Mouse (Mus musculus) retina, postnatal 1 day (tissue): ENCODE measurements around the gene Akap6.
A peak's percentile ranks its signal among the peaks of the same experiment; 100 is the strongest.

Experiments
- DNase-seq: peaks from one replicate; pipeline ENCODE4 v3.0.0-alpha.2; 2012

Gene Akap6

GRCm38 (mm10) chr12:52699146-52699545 lies at the start of gene Akap6:
Gene Akap6 (plus strand): TSS chr12:52699383.
- peak; percentile 93 for DNase-seq

GRCm38 (mm10) chr12:52662907-52663790 lies 36.0 kb upstream of the Akap6 start:
- no peak for DNase-seq

- DNase-seq: no peak
These were observed 34.2 kb upstream of the Akap6 start for GRCm38 (mm10) chr12:52664944-52665343.

- peak; percentile 92 for DNase-seq
These were observed 27.7 kb upstream of the Akap6 start for GRCm38 (mm10) chr12:52671436-52671835.

- no peak for DNase-seq
These were observed 27.2 kb upstream of the Akap6 start for GRCm38 (mm10) chr12:52671943-52672342.

DNA sequence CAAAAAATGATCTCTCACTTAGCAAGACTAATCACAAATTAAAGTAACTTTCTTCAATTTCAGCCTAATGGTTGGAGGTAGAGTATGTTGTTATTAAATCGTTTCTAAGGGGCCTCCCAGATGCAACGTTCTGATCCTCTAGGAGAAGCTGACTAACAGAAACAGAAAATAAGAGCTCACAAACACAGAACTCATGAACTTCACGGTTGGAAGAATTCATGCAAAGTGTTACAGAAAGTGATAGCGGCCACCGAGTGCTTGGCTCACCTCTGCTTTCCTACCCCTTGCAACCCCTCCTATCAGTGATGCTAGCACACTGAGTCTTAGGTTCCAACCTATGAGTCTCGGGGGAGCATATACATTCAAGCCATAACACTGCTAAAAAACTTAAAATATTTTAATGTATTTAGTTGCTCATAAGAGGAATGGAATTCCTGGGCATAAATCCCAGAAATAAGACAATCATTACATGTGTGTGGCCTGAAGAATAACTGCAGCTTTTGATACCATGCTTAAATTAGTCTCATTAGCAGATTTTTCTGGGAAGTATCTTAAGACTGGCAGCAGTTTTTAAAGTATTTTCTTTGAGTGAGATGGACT lies 25.7 kb upstream of the Akap6 start:
- DNase-seq: no peak

- peak; percentile 30 for DNase-seq
These were observed 24.2 kb upstream of the Akap6 start for GRCm38 (mm10) chr12:52675010-52675409.

DNA sequence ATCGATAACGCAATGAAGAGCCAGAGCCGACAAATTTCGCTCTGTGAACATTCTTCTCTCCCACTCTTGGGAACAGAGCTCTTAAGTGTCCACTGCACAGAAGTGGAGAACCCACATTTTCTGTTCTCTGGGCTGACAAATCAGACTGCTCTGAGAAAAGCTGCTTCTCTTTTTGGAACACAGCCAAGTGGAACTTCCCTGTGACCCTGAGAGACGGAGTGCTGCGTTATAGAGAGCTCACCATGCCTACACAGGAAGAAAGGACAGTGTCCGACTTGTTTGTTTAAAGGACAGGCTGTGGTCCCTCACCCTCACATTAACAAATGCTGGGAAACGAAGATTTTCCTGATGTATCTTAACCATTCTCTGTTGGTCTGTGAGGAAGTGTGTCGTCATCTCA lies 11.8 kb upstream of the Akap6 start:
- DNase-seq: peak; percentile 39

- no peak for DNase-seq
These were observed 10.5 kb upstream of the Akap6 start for GRCm38 (mm10) chr12:52688712-52689111.

DNA sequence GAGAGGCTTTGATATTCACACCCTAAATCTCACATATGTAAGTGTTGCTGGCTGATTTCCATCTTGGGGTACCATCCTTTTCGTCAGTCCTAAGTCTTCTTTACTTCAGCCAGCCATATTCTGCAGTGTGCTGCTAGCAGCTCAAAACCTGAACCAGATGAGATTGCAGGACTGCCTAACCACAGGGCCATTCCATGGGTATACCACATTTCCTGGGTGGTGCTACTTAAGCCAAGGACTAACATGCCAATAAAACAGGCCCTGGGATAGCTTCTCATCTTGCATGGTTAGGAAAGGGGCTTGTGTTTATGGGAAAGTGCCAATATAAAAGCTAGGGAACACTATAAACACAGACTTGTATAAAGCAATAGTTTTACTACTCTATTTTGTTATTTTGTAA lies 7.6 kb upstream of the Akap6 start:
- no peak for DNase-seq

DNA sequence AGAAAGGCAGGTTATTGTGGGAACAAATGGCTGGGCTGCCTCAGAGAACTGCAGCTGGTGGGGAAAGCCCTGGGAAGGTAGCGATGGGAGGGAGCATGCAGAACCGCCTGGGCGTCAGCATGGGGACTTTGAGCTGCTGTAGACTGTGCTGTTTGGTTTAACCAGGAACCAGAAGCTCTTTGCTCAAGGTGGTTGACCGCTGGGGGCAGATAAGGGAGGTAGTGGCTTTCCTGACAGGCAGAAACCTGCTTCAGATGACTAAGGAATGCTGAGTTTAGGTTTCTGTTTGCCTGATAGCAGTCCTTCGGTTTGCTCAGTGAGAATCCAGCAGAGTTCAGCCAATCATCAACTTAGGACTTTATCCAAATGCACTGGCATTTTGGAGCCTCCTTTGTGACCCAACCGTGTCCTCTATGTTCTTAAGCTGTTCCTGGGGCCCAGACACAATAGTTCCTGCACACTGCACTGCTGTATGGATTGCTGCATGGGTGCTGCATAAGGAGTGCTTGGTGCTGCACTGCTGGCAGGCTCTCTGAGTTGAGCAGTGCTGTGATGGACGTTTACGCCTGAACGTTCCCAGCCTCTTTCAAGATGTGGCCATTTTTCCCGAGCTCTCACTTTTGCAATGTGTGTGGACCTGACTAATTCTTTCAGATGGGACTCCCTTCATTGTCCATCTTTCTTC lies 6.8 kb upstream of the Akap6 start:
- no peak for DNase-seq

DNA sequence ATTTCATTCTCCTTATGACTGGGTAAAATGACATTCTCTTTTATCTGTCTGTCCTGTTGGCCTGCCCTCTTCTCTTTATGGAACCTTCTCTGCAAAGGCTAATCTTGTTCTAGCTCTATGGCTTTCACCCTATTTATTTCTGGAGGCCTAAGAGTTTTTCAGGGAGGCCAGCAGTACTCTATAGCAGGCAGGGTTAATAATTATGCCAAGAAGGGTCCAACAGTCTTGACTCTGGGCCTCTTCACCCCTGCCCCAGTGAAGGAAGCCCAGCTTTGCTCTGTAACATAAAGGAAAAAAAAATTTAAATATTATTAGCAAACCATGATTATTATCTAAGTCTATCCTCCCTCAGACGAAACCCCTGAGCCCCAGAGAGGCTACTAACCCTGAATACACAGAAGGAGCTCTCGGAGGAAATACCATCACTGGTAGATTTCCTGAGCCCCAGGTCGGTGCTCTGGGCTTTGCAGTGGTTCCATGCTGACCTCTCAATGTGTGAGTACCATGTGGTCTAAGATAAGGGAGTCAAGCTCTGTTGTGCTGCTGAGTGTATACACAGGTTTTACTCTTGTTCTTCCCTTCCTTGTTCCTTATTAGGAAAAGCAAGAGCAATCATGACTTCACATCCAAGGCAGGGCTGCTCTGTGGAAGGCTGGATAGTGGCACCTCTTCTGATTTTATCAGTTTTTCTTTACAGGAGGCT lies 1.6 kb upstream of the Akap6 start:
- no peak for DNase-seq

DNA sequence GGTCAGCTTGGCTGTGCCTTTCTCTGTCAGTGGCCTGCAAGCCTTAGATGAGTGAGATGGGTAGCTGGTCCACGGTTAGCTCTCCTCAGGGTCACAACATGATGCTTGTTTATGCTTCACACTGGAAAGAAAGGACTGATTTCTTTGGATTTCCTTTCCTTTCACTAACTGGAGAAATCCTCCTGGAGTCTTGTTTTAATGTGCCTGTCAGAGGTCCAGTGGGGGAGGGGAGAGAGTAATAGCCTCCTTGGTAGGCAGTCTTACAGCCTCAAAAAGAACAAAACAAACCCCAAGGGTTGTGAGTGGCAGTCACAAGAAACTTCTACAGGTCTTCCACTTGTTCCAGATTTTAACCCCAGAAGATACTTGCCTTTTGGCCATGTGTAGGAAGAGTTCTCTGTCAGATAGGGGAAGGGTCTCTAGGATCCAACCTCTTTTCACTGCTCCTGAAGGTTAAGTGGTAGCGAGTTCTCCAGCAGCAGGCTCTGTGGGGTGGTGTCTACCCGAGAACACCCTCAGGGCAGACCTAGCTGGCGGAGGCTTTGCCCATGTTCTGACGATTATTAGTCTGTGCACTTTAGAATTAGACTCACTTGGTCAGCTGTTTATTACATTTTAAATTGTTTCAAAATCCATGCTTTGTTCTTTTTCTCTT lies 780 bp upstream of the Akap6 start:
- peak; percentile 34 for DNase-seq

- DNase-seq: peak; percentile 56
These were observed 946 bp downstream of the Akap6 start for GRCm38 (mm10) chr12:52699961-52700696.

DNA sequence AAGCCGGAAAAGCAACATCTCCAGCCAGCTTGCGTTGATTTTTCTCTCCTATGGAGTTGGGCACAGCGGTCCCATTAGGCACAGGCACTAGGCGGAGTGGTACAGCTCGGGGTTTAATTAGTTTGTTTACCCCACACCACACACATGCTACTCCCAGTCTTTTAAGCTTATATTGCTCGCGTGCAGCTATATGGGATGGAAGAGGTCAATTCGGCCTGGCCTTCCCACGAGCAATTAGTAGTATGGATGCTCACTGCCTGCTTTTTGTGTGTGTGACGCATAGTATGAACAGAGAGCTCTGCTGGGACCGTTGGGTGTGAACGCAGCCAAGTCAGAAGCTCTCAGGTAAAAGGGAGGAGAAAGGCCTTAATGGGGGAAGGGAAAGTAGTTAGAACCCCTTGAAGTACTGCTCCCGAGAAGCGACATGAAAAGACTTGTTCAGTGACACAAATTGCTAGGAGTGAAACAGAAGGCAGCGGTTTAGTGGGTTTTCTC lies 1.6 kb downstream of the Akap6 start:
- peak; percentile 64 for DNase-seq

- peak; percentile 54 for DNase-seq
These were observed 2.0 kb downstream of the Akap6 start for GRCm38 (mm10) chr12:52701201-52701641.

GRCm38 (mm10) chr12:52702368-52702967 lies 3.3 kb downstream of the Akap6 start:
- DNase-seq: no peak

DNA sequence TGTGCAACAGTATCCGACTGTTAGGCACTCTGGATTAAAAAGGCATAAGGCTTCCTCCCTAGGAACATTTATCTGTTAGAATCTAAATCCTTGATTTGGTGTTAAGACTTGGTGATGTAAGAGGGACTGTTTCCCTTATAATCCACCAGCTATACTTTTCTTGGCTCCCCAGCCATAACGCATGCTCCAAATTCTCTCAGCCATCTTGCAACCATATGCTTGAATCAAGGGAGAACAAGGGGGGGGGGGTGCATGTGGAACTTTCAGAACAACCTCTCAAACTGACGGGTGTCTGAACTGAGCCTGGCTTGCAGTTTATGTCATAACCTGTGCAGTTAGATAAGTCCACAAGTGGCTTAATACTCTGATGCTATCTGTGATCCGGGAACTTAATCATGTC lies 4.9 kb downstream of the Akap6 start:
- no peak for DNase-seq

- no peak for DNase-seq
These were observed 5.6 kb downstream of the Akap6 start for GRCm38 (mm10) chr12:52704810-52705209.

GRCm38 (mm10) chr12:52711382-52711781 lies 12.2 kb downstream of the Akap6 start:
- DNase-seq: no peak
